Mouse (Mus musculus) left cerebral cortex, postnatal 25 days (tissue): ENCODE measurements at regions not wholly inside any gene's neighbourhood (a gene's known extent, or its start where the extent isn't known, plus 50 kb on each side); places are given as distances from the start of the nearest gene placed in this dataset.

ENCODE experiments used
- DNase-seq, 2 experiments: peaks; one replicate each; pipeline ENCODE4 v3.0.0; 2022; ENCODE audit warnings: low spot score in 2 of 2, mixed read lengths in 1 of 2
- intact Hi-C: fragments of 180-260 bp; cut with DNase I; formaldehyde crosslinking; loops from one replicate; pipeline ENCODE4 v1.15.1; 2025

DNA sequence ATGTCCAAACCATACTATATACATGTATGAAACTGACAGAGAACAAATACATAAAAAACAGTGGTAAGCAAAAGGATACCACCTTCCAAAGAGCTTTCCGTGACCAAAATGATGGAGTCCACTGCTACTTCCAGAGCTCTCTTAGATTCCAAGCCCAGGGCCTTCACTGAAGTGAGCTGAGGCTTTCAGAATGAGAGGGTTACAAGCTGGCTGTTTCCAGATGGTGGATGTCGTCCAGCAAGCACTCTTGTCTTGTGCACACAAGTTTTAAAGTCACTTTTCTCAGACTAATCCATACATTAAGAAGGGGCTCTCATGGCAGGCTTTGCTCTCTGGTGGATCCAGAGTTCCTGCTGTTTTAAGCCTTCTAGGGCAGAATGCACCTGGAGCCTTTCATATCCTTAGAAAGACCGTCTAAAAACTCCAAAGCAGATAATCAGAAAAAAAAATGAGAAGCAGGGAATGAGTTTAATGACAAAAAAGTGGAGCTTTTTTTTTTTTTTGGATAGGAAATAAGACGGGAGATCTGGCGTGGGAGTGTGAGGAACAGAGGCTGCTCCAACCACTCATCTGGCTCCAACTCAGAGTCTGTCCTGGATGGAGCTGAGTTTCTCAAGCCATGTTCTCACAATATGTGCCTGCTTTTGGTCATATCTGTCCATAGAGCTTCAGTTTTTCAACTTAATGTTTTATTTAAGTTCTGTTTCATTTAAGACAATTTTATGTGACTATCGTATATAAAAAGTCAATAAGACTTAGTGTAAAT lies 281.9 kb upstream of the Mmadhc start:
- peak in 1 of 2 experiments; percentile 40 for DNase-seq
- intact Hi-C loops: no loop called here

DNA sequence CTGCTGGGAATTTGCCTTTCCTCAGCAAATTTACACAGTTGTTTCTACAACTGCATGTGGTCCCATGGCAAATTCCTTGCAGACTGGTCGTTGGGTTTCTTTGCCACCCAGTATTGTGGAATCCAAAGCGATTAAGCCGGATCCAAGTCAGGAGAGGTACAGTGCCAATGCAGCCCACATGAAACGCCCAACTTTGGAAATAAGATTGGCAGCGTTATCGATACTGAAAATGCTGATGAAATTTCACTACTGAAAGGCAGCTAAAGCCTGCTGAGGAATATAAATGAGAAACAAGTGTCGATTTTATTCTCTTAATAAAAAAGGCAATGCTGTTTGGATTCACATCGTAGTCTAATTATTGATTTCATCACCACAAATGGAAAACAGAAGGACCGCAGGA lies 281.1 kb upstream of the Mmadhc start:
- no peak for DNase-seq

DNA sequence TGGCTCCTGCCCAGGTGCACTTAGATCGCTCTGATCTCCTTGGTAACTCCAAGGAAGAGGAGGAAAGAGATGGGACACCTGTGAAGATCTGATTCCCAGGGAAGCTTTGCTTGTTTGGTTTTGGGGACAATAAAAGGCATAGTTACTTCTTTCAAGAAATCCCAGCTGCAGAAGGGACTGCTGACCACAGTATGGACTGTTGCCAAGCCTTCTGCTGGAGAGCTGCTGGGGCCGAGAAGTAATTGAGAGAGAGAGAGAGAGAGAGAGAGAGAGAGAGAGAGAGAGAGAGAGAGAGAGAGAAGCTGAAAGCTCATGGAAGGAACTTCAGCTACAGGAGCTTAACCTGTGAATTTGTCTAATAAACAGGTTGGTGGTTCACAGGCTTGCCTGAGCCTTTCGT lies 276.9 kb upstream of the Mmadhc start:
- no peak for DNase-seq
- intact Hi-C loops: no loop called here

More for the DNA sequence above, 281.1 kb upstream of the Mmadhc start:
- intact Hi-C loops: no loop called here

DNA sequence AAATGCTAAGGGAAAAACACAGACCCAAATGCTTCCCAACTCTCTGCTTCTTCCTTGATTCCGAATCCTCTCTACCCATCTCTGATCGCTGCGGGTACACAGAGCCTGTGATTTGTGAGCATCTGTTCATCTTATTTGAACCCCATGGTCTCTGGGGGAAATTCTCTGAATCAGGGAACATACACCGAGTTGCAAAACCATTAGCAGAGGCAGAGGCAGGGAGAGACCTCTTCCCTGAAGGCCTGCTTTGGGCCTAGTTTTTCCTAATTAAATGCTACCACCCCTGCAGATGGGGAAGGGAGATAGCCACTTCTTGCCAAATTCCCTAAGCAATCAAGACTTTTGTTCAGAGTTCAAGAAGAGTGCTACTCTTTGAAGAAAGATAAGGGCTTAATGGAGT lies 274.4 kb upstream of the Mmadhc start:
- no peak for DNase-seq
- intact Hi-C loops: no loop called here

DNA sequence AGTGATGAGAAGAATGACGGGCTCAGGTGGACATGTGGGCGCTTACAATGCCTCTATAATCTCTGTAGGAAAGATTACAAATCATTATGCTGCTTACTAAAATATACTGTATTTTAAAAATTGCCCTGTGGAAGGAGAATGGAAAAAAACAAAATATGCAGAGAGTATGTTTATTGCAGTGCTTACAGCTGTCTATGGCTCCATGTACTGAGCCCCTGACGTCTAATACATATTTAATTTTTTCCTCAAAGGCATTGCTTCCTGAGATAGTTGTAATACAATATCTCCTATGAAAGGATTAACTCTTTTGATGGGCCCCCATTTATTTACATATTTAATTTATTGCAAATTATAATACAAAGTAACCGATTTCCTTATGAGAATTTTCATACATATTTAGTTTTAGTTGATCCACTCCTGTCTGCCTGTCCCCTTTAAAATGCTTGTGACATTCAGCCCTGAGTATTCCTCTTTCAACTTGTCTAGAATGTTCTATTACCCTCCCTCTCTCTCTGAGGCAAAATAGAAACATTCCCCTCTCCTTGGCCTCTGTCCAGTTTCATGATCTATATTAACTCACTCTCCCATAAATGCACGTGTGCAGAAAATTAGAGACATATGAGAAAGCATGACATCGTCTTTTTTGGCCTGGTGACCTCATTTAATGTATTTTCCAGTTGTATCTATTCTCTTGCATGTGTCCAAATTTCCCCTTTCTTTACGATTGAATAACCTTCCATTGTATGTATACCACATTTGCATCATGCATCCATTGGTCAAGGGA lies 273.1 kb upstream of the Mmadhc start:
- DNase-seq: no peak
- intact Hi-C loops: no loop called here

DNA sequence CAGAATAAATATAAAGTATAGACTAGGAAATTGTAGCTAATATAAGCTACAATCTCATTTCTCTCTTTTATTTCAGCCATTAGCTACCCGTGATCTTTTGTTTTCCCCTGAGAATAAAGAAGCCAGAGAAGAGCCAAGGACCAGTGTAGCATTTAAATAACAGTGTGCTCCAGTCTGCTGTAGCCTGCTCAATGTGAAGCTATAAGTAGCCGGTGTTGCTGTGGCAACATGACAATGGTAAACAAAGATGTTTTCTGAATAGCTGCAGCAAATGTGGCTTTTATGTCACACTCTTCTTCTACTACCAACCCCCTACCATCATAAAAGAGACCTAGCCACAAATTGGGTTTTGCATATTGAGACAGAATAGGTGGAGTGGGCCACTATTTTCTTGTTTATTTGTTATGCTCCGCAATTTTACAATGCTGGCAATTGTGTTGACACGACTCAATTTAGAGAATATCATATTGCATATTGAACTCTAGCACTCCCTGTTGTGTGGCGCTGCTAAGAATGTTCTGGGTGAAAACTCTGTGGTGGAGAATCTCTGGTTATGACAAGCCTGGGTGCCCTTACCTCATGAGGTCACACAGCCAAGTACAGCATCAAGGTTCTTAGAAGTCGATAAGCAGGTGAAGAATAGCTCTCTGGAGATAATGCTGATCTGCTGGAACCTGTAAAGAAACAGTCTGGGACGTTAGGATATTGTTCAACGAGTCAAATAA lies 272.3 kb upstream of the Mmadhc start:
- DNase-seq: no peak
- intact Hi-C loops: no loop called here

DNA sequence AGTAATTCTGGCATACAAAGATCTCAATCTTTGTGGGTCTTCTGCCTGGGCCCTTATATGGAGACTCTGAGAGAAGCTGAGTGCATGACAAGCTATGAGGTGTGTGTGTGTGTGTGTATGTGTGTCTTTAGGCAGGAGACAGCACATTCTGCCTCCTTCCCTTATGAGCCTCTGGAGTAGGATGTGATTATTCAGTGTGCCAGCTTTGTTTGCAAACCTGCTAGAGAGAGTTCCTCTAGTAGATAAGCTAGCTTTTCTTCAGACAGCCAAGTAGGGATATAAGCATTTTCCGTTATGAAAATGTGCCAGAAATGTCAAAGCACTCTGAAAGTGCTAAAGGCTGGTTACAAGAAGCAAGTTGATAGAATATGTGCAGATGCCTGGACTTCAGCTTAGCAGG lies 270.9 kb upstream of the Mmadhc start:
- peak in 1 of 2 experiments; percentile 31 for DNase-seq
- intact Hi-C loops: no loop called here

DNA sequence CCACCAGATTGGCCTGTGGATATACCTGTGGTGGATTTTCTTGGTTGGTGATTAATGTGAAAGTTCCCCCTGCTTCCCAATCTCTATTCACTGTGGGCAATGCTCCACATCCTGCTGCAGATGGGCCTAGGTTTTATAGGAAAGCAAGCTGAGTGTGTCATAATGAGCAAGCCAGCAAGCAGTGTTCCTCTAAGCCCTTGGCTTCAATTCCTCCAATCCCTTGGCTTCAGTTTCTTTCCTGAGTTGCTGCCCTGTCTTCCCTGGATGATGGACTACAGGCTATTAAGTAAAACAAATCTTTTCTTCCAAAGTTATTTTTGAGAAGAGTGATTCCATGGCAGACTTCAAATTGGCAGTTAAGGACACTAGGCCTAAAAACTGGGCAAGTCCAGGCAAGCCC lies 257.4 kb upstream of the Mmadhc start:
- intact Hi-C loops: no loop called here

DNA sequence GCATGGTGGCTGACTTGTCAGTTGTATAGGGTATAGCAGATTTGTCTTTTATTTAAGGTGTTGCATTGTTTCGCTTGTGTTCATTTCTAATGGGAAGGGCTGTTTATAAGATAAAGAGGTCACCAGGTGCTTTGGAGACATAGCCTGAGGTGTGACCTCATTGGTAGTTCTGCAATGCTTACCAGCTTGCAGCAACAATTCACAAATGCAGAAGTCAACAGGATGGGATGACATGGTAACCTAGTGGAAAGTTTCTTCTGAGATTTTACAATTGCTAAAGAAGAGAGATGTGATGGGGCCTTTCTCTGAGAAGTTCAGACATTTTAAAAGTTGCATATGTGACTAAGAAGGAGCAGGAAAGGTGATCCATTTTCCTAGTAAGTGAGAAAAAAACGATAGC lies 255.8 kb upstream of the Mmadhc start:
- intact Hi-C loops: no loop called here
- no peak for DNase-seq

More for the DNA sequence above, 257.4 kb upstream of the Mmadhc start:
- no peak for DNase-seq

DNA sequence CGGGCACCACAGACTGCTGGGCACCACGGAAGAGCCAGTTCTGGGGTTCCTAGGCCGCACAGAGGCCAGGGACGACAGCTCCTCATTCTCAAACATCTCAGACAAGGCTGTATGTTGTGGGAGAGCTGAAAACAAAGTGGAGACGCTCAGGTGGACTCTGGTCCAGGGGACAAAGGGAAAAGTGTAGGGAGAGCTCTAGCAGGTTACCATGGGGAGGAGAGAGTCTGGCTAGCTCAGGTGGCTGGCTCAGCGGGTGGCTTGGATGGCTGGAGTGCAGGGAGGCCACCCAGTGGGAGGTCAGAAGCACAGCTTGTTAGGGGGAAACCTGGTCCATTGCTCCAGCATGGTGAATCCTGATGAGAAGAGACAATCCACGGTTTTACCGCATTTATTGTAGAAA lies 253.3 kb upstream of the Mmadhc start:
- intact Hi-C loops: no loop called here
- no peak for DNase-seq

DNA sequence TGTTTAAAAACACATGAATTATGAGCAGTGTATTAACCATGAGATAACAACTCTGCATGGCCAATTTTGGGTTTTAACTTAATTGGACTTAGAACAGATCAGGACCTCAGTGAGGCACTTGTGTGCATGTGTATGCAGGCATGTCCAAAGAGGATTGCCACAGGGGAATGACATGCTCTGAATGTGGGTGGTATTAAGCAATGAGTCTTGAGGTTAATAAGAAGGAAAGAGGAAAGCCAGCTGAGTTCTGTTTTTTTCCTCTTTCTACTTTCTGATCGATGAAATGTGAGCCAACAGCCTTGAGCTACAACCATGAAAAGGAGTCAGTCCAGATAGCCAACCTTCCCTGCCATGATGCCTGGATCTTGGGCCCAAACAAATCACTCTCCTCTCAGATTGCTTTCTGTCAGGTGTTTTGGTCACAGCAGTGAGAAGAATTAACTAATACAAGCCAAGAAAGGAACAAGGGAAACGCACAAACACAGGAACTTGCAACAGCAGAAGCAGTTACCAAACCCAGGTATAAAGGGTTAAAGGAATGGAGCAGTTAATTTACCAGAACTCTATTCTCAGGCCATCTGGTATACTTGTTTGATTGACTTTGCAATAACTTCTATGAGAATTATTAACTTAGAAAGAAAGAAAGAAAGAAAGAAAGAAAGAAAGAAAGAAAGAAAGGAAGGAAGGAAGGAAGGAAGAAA lies 243.3 kb upstream of the Mmadhc start:
- intact Hi-C loops: no loop called here
- no peak for DNase-seq

DNA sequence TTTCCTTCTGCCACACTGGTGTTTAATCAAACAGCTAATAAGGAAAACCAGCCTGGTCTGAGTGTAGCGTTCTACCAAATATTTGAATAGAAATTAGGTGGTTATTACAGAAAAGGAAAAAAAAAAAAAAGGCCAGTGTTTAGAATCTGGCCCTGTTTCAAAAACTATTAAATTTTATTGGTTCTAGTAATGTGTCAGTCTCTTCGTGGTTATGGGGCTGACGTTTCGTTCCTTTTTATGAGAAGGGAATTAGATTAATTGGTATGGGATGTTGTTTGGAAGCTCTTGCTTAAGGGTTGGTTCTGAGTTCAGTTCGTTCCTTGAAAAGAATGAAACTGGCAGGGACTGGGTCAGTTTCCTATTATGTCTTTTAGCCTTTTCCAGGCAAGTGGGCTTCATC lies 241.5 kb upstream of the Mmadhc start:
- no peak for DNase-seq
- intact Hi-C loops: no loop called here

DNA sequence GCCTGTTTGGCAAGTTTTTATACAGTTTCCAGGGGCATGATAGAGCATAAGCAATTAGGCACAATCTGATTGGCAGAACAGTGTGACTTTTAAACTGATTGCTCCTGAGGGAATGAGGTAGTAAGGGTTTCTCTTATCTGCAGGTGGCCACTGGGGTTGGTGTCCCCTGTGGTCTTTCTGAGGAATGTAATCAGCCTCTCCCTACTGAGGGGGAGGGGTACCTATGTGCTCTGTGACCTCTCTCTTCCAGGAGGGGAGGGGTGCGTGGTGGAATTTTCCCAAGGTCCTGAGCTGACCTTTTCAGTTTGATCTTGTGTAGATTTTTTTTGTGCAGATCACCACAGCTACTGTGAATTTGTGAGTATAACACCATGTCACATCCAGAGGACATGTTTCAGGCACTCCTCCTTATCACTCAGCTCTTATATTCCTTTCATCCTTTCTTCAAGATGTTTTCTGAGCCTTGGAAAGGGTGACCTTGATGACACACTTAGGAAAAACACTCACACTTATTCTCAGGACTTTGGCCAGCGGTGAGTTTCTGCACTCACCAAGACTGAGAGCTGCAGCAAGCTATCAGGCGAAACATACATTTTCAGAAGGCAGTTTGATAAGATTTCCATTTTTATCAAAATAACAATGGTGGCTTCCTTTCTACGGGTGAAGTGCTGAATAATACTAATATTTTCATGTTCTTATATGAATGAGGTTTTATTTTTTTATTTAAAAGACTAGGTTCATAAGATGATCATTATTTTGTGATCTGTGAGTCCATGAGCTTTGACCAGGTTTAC lies 238.7 kb upstream of the Mmadhc start:
- DNase-seq: no peak
- intact Hi-C loops: no loop called here

DNA sequence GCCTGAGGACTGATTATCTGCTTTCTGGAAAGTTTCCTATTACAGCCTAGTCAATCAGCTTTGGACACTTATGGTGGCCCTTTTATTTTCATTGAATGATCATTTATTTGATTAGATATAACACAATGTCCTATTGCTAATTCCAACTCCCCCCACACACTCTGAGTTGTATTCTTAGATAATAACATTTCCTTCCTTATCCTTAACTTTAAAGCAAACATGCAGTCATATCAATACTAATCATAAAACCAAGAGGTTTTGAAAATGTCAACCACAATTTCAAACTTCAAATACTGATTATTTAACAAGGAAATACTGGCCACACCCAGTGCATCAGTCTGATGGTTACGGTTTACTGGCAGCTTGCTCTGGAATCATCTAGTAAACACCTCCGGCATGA lies 237.1 kb upstream of the Mmadhc start:
- DNase-seq: no peak
- intact Hi-C loops: no loop called here

DNA sequence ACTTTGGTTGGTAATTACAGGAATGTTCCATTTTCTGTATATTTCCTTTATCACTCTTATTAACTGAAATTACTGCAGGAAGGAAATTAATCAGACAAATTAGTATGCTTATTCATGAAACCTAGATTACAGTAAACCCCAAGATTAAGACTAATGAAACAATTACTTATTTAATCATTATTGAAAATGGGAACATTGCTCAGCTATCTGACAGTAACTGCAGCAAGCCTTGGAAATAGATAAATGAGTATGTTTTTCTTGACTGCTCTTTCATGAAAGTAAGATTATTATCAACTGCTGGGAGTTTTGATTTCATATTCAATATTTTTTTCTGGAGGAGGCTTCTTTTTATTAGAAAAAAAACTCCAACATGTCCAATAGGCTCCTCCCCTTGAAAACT lies 230.8 kb upstream of the Mmadhc start:
- intact Hi-C loops: no loop called here
- no peak for DNase-seq

DNA sequence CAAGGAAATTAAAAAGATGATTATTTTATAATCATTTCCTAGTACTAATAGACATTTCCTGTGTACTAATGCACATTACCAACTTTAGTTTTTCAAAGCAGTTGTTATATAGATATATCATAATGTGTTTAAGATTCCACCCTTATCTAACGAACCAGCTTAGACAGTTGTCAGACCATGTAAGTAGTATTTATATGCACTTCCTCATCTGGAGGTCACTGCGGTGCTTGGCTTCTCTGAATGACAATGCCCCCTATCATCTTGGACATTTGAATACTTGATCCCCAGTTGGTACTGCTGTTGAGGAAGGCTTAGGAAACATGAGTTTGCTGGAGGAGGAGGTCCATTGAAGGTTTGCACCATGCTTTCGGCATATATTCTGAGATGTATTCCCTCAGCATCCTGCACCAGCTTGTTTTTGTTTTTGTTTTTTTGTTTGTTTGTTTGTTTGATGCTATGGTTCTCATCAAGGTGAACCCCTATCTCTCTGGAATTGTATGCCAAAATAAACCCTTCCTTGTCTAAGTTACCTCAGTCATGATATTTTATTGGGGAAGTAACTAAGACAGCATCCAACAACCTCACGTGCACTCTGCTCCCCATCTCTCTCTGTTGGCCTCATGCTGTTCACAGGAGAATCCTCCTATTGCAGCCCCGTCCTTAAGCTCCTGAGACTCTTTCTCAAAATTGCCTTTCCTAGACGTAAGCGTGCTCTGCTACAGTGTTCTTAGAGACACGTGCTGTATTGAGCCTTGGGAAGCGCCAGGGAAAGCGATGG lies 228.4 kb upstream of the Mmadhc start:
- DNase-seq: no peak
- intact Hi-C loops: no loop called here

DNA sequence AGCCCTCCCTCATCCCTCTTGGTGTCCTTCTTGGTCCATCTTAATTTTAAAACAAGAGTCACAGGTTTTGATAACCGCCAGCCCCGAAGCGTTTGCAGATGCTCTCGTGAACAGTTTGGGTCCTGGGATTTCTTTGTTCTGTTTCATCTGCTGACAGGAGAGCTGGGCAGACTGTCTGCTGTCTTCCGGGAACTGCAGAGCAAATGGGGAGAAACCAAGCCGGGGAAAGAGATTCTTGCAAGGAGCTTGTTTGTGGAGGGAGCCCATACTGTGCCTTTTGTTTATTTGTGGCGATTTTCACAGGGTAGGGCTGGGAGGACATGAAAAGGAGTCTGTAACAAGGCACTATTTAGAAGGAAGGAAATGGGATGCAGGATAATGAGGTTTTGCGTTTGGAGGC lies 223.6 kb upstream of the Mmadhc start:
- DNase-seq: no peak
- intact Hi-C loops: no loop called here

DNA sequence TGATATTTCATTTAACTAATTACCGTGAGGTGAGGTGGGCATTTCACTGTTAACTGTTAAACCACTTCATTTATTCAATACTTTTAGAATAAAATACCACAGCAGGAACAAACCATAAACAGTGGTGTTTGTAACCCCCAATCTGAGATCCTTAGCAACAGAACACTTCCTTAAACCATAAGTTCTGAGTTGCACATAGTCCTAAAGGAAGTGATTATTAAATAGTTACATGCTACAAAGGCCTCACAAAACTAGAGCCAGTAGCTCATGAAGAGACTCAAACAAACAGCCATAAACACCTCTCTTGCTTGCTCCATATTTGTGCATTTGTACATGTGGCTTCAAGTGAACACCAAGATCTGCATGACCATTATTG lies 222.5 kb upstream of the Mmadhc start:
- intact Hi-C loops: no loop called here
- DNase-seq: no peak
